Mouse (Mus musculus) liver, adult 2 months (tissue): ENCODE measurements around the gene Ankrd31.

Experiments used
- CTCF ChIP-seq: fragments of 200-500 bp; IDR thresholded peaks from 2 replicates; pipeline ENCODE4 v1.5.1; 2011; ENCODE audit warnings: low read depth, low read length, control low read depth
- POLR2A ChIP-seq: fragments of 200-500 bp; IDR thresholded peaks from 2 replicates; pipeline ENCODE4 v1.6.1; 2011; ENCODE audit warnings: low read length, control low read depth; ENCODE audit not compliant: insufficient read depth; ENCODE audit errors: extremely low read depth

DNA sequence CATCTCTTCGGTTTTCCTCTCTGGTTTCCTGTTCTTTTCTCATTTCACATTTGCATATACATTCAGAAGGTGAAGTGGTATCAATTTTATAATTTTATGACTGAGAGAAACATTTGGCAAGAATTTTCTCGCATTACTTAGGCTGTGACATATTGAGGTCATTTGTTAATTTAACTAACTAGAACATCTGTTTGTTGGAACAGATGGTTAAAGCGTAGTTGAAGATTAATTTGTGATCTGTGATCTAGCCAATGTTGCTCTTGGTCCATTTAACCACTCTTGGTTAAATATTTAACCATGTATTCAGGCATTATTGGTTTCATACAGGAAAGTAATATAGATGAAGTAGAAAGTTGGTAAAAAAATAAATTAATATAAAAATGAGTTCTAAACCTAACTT lies 47.2 kb downstream of the Ankrd31 start:
- TF ChIP-seq CTCF (no peak), POLR2A (no peak)
